Mouse (Mus musculus) liver (tissue): ENCODE measurements around the gene Ivns1abp.
A peak's percentile ranks its signal among the peaks of the same experiment; 100 is the strongest.
"Not testable (repeated sequence)": the region's sequence is repeated elsewhere in the genome, so short reads cannot be mapped to it uniquely, and the experiment has no call there.

Source experiments
- DNase-seq: peaks from one replicate; pipeline ENCODE4 v3.0.0-alpha.2; 2020; ENCODE audit warnings: mixed read lengths

The Ivns1abp gene

DNA sequence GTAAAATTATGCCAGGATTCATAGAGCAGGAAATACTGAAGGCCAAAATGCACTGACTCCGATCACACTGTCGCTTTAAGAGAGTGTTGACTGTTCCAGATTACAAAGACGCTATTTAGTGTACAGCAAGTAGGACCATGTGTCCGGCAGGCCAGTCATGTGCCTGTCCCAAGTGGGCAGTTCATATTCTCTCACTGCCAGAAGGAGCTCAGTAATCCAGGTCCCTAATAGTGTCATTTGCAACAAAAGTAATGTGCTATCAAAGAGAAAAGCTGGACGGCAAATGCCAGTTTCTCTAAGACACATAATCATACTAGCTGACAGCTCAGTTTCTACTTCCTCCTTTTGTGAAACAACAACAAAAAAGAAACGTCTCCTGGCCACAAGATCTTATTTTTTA, 1.3 kb upstream of the Ivns1abp start:
- no peak for DNase-seq

DNA sequence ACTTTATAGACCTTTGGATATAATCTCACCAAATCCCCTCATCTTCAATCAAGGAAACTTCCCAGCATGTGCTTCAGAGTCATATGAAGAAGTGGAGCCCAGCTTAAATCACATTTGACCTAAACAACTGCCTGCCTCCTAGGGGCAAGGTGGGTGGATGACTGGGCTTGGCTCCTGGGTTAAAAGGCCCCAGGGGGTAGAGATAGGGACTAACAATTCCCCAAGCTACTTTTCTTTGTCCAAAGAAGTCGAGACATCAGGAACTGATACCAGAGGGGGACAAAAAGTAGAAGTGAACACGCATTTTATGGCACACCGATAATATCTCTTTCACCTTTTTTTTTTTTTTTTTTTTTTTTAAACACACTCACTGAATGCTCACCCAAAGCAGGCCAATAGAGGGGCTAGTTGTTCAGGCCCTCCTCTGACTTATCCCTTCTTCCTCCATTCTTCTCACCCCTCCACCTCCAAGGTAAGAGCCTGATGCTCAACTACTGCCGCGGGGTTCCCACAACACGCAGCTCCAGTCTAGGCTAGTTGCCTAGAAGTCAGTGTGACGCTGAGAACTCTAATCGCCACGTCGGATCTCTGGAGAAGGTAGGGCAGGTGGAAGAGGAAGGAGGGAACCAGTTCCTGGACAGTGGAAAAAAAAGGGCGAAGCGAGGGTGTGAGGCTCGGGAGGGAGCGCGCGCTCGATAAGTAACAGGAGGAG, 550 bp upstream of the Ivns1abp start:
- peak; percentile 36 for DNase-seq

DNA sequence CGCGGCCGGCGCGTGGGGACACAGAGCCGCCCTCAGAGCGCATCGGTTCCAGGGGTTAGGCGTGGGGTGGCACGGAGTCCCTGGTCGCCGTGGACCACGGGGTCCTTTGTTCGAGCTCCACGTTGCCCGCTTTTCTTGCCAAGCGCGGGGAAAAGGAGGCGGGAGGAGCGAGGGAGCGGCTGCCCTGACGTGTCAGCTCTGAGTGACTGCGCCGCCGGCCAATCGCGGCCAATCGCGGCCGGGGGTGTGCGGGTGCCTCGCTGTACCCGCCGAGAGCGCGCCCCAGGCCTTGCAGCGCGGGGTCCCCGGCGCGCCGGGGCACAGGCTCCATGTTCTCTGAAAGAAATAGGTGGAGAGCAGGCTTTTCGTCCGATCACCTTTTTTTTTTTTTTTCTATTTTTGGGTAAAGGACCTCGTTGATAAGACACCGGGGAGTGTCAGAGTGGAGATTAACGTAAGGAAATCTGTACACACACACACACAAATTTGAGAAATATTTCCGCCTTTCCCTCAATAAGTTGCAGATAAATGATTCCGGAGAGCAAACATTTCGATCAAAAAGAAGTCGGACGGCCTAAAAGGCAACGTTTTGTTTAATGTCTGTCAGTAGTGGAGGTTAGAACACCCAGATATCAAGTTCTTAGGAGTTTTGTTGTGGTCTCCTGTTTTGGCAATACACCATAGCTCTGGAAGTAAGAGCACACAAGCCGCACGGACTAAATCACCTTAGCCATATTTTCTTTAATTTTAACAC, 1.0 kb downstream of the Ivns1abp start:
- DNase-seq, result peak; percentile 97

DNA sequence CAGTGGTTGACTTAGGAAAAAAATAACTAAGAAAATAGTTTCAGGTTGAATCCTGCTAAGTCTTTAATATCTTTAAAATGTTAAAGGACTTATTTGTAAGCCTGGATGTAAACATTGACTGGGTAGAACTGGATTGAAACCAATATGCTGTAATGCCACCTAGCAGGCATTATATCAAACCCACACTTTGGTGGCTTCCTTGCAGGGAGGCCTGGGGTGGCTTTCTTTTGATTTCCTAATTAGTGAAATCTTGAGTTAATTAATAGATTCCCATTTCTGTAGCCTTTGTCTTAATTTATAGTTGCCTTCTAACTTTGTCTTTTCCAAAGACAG, 1.6 kb downstream of the Ivns1abp start:
- no peak for DNase-seq

DNA sequence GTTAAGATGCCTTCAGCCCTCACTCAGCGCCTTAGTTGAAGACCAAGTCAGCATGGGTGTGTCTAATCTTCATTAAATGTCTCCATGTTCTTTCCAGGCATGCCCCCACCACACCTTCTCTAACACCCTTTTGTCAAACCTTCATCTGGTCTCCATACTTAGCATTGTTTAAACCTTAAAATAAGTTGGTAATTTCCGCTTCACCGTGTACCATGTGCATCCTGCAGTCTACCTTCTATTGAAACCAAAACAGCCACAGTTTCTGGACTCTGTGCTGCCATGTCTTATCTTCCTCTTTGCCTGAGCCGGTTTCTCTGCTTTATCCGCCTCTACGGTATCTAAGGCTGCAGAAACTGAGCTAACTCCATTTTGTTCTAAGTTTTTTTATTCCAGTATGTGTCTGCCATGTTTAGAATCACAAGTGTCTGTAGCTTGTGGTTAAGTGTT, 2.4 kb downstream of the Ivns1abp start:
- DNase-seq, result peak; percentile 55

DNA sequence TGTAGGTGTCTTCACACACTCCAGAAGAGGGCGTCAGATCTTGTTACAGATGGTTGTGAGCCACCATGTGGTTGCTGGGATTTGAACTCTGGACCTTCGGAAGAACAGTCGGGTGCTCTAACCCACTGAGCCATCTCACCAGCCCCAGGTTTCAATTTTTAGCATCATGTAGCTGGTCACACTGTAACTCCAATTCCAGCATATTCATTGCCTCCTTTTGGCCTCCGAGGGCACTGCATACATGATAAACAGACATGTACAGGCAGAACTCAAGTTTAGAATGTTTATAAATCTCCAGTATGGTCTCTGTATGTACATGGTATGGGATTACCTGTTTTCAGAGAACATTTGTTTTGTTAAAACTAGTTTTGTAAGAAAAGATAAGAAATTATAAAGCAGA, 4.0 kb downstream of the Ivns1abp start:
- DNase-seq, result not testable (repeated sequence)

DNA sequence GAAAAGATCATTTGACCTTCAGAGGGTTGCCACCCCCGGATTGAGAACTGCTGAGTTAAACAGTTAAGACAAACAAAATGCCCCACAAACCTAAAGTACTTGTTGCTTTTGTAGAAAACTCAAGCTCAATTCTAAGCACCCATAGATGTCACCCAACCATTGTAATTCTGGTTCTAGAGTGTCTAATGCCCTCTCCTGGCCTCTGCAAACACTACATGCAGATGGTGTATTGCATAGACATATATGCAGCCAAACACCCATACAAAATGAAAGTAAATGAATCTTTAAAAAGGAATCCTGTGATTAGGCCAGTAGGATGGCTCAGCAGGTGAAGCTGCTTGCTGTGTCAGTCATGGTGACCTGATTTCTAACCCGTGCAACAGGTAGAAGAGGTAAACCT, 8.6 kb downstream of the Ivns1abp start:
- no peak for DNase-seq

DNA sequence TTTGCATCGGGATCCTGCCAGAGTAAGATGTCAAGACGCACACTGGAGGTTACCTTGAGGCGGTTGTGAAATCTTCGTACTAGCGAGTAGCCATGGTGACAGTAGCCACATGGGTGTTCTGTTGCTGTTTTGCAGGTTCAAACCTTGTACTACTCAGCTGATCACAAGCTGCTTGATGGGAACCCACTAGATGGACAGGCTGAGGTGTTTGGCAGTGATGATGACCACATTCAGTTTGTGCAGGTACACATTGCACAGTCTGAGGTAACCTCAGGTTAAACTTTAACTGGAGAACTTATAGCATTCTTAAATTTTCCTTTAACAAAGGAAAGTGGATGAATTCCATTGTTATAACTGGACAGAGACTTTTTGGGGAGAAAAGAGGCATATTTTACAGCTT, 11.7 kb downstream of the Ivns1abp start:
- no peak for DNase-seq

DNA sequence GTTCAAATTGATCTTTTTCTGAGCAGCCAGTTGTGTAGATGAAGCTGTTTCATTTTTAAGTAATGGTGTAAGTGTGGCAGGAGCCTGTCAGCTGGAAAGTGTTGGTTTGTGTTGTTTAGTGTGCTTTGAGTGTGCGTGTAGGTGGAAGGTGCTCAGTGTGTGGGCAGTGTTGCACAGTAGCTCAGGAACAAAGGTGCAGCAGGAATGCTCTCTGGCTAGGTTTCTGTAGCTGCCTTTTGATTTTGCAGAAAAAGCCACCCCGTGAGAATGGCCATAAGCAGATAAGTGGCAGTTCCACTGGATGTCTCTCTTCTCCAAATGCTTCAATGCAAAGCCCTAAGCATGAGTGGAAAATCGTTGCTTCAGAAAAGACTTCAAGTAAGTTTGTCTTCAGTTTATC, 15.1 kb downstream of the Ivns1abp start:
- DNase-seq, result no peak

DNA sequence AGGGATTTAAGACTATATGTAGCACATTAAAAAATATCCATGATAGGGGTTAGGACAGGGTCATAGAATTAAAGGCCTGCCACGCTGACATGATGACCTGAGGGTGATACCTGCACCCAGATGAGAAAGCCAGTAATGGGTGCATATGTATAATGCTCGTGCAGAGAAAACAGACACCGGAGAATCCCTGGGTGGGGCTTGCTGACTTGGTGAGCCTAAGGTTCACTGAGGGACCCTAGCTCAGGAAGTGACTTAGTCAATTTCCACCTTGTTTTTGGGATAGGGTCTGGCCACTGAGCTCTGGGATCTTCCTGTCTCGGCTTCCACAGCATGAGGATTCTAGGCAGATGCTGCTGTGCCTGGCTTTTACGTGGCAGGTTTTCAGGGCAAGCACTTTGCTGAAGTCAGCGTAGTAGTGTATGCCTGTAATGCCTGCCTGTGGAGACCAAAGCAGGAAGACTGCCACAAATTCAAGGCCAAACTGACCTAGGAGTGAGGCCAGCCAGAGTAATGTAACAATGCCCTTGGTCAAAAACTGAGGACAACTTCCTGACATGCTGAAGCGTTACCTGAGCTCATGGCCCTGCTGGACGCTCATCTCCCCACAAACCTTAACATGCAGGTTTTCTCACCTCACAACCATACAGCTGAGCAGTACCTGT, 22.8 kb downstream of the Ivns1abp start:
- no peak for DNase-seq

DNA sequence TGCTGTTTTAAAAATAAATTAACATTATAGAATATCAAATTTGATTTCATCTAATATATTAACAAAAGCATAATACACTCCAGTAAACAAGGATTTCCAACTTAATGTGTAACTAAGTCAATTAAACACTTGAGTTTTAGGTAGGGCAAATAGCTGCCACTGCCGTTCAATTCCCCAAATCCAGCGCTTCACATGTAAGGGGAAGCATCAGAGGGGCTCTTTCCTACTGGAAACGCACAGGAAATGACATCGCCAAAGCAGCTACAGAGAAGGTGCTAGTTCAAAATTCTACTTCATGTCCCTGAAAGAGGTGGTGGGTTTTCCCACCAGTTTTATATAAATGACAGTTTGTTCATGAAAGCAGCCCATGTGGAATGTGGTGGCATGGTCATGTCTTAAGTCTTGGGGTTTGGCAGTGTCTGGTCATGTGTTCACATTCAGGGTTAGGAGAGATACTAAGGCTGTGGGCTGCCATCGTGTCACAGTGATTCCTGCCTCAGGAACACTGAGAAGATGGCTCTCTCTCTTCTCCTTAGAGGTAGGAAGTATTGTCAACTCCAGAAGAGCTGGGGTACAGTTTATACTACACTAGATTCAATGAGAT, 23.5 kb downstream of the Ivns1abp start:
- DNase-seq, result no peak

DNA sequence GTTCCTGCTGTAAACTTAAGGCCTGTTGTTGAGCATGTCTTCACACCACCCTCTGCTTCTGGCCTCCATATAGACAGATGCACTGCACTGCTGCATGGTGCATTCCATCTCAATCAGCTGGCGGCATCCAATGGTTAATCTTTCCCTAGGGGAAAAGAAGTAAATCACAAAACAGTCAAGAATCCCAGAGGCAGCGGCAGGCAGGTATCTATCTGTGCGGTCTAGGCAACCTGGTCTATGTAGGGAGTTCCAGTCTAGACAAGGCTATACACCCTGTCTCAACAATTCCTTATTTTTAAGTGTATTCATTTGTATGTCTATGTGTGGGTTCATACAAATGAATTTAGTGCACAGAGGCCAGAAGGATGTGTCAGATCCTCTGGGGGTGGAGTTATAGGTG, 24.2 kb downstream of the Ivns1abp start:
- no peak for DNase-seq

DNA sequence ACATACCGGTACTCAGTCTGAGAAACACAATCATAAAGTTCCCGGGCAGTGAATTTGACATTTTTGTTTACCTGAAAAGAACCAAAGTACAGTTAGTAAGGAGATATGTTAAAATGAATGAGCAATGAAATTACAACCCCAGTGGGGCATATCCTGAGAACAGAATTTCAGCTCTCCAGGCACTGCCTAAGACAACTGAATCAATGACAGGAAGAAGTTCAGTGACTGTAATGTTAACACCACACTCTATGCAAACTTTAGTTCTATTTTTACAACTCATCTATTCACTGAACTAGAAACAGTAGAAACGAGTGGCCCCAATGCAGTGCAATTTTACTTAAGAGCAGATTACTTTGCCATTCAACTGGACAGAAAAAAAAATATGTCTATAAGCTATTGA, 26.3 kb downstream of the Ivns1abp start:
- DNase-seq, result no peak

DNA sequence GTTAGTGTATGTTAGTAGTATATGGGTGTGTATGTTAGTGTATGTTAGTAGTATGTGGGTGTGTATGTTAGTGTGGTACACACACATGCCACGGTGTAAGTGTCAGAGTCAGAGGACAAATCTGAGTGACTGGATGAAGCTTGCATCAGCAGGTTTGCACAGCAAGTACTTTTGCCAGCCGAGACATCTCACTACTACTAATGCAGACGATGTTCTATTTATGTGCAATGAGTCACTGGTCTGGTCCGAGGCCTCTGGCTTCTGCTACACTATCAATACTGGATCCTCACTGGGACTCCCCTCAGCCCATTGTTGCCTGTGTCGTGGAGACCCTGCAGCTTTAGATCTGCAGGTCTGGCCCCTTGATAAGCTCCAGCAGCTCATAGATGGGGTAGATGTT, 27.3 kb downstream of the Ivns1abp start:
- DNase-seq, result no peak

DNA sequence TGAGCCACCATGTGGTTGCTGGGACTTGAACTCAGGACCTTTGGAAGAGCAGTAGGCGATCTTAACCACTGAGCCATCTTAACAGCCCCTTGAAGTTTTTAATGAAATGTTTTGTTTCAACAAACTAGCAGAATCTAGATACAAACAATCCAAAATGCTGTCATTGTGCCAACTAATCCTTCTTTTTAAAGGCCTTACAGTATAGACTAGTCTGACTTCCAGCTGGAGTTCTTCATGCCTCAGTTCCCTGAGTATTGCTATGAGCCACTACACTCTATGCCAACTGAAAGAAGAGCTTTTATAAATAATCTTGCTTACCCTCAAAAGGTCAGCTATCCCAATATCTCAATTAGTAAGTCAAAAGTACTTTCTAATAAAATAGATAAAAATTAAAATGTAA, 28.5 kb downstream of the Ivns1abp start:
- no peak for DNase-seq

DNA sequence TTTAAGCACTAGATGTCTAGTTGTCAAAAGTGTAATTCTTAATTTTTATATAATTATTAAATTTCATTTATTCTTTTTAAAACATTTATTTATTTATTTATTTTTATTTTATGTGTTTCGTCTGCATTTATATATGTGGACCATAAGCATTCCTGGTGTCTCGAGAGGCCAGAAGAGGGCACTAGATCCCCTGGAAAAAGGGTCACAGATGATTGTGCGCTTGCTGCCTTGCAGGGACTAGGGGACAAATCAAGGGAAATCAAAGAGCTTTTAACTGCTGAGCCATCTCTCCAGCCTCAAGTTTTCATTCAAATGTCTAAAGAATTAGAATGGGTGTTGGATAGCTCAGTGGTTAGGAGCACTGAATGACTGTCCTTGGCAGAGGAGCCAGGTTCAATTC, 33.1 kb downstream of the Ivns1abp start:
- no peak for DNase-seq

DNA sequence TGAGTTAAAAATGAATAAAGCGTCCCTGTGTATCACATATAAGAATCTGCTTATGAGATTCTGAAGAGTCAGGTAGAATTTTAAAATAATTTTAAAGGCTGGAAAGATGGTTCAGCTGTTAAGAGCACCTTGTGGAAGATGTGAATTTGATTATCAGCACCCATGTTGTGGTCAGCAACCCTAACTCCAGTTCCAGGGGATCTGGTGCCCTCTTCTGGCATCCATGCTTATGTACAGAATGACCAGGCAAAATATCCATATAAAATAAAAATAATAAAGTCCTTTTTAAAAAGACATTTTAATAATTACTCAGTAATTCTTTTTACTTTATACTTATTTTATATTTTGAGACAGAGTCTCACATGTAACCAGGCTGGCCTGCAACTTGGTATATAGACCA, 45.8 kb downstream of the Ivns1abp start:
- DNase-seq, result peak; percentile 16

DNA sequence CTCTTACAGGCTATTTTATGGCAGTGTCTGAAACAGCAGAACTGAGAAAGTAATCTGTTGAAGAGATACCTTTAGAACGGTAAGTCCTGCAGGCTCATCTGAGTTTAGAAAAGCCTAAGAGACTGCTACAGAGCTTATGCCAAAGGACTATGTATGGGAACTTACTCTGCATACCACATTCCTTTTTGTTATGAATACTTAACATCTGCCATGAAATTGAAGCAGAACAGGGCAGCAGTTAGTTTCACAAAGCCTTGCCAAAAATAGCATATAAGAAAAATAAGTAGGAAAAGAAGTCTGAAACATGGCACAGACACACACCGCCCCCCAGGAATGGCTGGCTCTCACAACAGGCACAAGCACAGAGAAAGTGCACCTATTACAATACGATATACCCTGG, 65.5 kb downstream of the Ivns1abp start:
- DNase-seq, result no peak
